Mouse (Mus musculus): ENCODE results near the gene Fibcd1.

Gene Fibcd1

DNA sequence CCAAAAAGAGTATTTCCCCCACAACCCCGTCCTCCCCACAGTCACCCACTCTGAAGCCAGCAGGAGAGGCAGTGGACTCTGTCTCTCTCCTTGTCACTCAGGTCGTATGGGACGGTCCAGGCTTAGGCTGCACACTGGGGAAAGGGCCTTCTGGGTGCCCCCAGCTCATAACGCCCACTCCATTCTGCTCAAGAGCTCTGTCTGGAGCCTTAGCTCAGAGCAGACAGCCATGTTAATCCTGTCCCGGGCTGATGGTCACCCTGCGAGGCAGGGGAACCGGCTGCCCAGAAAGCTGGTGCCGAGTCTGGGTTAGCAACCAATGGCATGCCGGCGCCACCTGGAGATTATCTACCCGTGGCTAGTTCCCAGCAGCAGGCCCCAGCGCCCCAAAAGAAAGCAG is 12.7 kb upstream of the Fibcd1 start:
- intact Hi-C loops (cut with DNase I), result no loop called here

GRCm38 (mm10) chr2:31857180-31857579 is 11.4 kb upstream of the Fibcd1 start:
- intact Hi-C loops (cut with DNase I), result no loop called here

GRCm38 (mm10) chr2:31855991-31856390 is 10.2 kb upstream of the Fibcd1 start:
- intact Hi-C loops (cut with DNase I), result no loop called here

- intact Hi-C loops (cut with DNase I), result no loop called here
Observed at GRCm38 (mm10) chr2:31850141-31850540, 4.3 kb upstream of the Fibcd1 start.

DNA sequence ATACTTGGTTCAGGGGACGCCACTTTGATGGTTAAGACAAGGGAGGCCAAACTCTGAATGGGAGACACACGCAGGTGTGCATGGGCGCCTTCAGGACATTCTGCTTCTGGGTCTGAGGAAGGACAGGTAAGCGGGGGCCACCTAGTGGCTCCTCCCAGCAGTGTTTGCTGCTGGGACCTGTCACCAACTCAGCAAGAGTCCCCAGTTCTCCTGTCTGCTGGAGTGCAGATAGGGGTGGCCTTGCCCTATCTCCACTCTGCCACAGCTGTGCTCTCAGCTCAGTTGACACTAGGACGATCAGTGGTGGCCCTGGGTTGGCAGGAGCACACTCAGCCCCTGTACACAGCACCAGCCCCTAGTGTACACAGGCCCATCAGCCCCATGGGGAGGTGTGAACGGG is 2.1 kb upstream of the Fibcd1 start:
- intact Hi-C loops (cut with DNase I), result no loop called here

GRCm38 (mm10) chr2:31846692-31847660 is 1.2 kb upstream of the Fibcd1 start:
- intact Hi-C loops (cut with DNase I), result no loop called here

- intact Hi-C loops (cut with DNase I), result no loop called here
Observed at GRCm38 (mm10) chr2:31845512-31845895, 301 bp downstream of the Fibcd1 start.

DNA sequence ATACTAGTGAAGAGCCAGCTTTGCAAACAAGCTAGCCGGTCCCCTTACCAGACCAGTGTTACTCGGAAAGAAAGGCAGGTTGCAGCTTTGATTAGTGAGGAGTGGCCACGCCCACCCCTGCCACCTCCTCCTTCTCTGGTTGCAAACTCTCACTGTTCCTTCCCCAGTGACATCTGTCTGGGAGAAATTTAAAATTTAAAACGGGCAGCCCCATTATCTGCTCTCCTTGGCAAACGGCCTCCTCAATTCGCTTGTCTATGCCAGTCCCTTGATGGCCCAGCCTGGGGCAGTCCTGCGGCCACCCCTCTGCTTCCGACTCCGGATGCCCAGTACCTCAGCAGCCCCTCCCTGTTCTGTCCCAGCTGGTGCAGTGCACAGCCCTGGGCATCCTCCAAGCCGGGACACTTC is 1.1 kb downstream of the Fibcd1 start:
- intact Hi-C loops (cut with DNase I), result no loop called here

DNA sequence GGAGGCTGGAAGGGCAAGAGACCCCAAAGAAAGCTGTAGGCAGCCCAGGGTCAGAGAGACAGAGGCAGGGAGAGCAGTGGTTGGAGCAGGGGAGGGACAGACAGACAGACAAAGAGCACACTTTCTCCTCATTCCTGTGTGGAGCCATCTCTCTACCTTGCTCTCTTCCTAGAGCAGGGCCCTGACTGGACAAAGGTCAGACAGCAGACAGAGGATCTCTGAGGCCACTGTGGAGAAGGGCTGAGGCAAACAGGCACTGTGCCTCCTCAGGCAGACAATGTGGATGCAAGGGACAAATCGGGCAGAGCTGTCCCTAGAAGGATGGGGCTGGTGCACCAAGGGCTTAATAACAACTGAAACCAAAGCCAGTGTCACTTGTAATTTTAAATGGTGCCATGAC is 6.9 kb downstream of the Fibcd1 start:
- intact Hi-C loops (cut with DNase I), result no loop called here

DNA sequence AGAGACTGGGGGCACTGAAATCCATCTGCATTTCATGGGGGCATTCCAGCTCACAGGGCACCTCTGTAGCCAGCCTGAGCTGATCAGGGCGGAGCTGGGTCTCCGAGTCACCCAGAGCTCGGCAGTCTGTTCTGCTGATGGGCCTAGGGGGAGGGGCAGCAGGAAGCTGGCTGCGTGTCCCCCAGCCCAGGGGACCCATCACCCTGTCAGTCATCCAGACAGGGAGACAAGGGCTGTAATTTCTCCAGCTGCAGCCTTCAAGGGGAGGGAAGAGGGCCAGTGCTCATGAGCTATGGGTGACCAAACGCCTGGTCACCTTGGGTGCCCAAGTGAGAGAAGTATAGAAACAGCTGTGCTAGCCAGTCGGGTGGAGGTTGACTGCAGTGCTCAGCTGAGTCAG is 8.8 kb downstream of the Fibcd1 start:
- intact Hi-C loops (cut with DNase I), result no loop called here

- intact Hi-C loops (cut with DNase I), result no loop called here
Observed at GRCm38 (mm10) chr2:31836091-31836490, 9.7 kb downstream of the Fibcd1 start.

DNA sequence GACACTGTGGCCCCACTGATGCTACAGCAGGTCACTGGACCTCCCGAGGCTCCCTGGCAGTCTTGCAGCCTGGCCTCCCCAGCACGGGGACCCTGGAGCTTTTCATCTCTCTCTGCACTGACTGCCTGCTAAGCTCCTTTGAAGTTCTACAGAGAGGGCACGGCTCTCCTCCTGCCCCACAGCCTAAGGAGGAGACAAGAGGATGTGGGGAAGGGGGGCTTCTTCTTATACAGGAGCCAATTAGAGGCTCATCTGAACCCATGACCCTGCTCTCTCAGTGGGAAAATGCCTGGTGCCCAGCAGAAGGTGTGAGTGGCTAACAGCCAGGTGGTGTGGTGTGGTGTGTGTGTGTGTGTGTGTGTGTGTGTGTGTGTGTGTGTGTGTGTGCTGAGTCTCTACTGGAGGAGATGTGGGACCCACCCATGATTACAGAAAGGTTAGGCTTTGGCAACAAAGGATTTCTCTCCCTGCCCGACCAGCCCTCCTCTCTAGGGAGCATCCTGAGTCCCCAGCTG is 17.4 kb downstream of the Fibcd1 start:
- intact Hi-C loops (cut with DNase I), result no loop called here

GRCm38 (mm10) chr2:31827877-31828276 is 17.9 kb downstream of the Fibcd1 start:
- intact Hi-C loops (cut with DNase I), result no loop called here

GRCm38 (mm10) chr2:31826094-31827085 is 19.4 kb downstream of the Fibcd1 start:
- intact Hi-C loops (cut with DNase I), result no loop called here

DNA sequence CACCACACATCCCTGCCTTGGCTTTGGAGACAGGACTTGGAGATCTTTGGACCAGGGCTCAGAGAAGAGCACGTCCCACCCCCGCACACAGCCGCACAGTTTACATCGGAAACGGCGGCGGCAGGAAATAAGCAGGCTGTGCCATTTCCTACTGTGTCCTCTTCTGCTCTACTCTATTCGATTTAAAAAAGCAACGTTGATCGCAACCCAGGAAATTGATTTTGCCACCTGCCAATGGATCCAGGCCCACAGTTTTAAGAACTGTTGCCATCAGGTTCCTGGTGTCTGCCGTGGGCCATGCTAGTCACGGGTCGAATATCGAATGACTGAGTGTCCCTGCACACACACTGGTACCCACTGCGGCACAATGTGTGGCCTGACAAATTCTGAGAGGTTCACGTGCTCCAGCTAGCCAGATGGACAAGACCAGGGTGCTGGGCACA is 20.3 kb downstream of the Fibcd1 start:
- intact Hi-C loops (cut with DNase I), result no loop called here

- intact Hi-C loops (cut with DNase I), result no loop called here
Observed at GRCm38 (mm10) chr2:31823933-31824730, 21.7 kb downstream of the Fibcd1 start.

- intact Hi-C loops (cut with DNase I), result no loop called here
Observed at GRCm38 (mm10) chr2:31822524-31823371, 23.1 kb downstream of the Fibcd1 start.

- intact Hi-C loops (cut with DNase I), result loop anchor here (5.0 kb wide), 2 partner anchors 72 to 97 kb away; partner anchors contain the start of gene Lamc3
Observed at GRCm38 (mm10) chr2:31815367-31815766, 30.4 kb downstream of the Fibcd1 start.

GRCm38 (mm10) chr2:31814699-31815098 is 31.1 kb downstream of the Fibcd1 start:
- intact Hi-C loops (cut with DNase I), result loop anchor here (5.0 kb wide), 2 partner anchors 73 to 98 kb away; partner anchors contain the start of gene Lamc3

GRCm38 (mm10) chr2:31813641-31814040 is 32.2 kb downstream of the Fibcd1 start:
- intact Hi-C loops (cut with DNase I), result no loop called here

Measured in adrenal gland (tissue).